Mouse (Mus musculus): ENCODE data around the gene Gm21818. TPM values are rescaled to one million over a fixed set of nuclear protein-coding genes. Genes with fewer than 3 reads are reported as not detected.

The Gm21818 gene
- not detected for polyA plus RNA-seq (2017; shearing (Covaris generic))

DNA sequence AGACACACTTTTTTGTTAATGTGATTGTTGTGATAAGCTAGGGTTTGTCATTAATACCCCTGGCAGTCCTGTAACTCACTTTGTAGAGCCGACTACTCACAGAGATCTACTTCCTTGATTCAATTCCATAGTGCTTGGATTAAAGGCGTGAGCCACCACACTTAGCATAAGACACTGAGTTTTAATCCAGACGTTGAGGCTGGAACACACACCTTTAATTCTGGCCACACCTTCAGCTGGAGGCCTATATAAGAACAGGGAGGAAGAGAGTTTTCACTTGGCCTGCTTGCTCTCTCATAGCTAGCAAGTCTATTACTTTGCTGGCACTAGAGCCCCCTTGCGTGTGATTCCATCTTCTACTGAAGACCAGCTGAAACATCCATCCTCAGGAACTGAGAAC is at the start of gene Gm21818:
Gene Gm21818, plus strand, starts transcription at position 301 of the 400 bp plus-strand sequence.

DNA sequence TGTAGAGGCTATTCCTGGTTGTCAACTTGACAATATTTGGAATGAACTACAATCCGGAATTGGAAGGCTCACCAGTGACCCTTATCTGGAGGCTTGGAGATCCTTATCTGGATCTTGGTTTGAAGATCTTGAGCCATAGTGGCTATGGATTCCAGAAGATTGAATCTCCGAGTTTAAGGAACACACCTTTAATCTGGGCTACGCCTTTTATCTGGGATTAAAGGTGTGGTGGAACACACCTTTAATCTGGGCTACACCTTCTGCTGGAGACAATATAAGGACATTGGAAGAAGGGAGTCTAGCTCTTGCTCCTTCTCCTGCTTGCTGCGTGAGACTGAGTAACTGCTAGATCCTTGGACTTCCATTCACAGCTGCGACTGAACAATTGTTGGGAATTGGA is 32.3 kb upstream of the Gm21818 start, which contains the start of gene Gm20767:
Gene Gm20767, plus strand, starts transcription at position 301 of the 400 bp plus-strand sequence.

GRCm38 (mm10) chr13:120215847-120216246 is 43.6 kb downstream of the Gm21818 start, which contains the start of gene Gm21762:
Gm21762 (minus strand) TSS chr13:120215947.

Other genes starting within 250 kb of the Gm21818 start
- gene Gm21761, start 243.2 kb upstream of the Gm21818 start, polyA plus RNA-seq (2017; shearing (Covaris generic)), result not detected
- gene B020031M17Rik, start 221.6 kb upstream of the Gm21818 start, polyA plus RNA-seq (2017; shearing (Covaris generic)), result not detected
- not detected for gene Gm36079, start 145.4 kb upstream of the Gm21818 start, polyA plus RNA-seq (2017; shearing (Covaris generic))
- not detected for gene Gm21188, start 120.2 kb upstream of the Gm21818 start, polyA plus RNA-seq (2017; shearing (Covaris generic))
- gene Gm20767, start 32.2 kb upstream of the Gm21818 start, polyA plus RNA-seq (2017; shearing (Covaris generic)), result not detected
- gene Gm21762, start 43.5 kb downstream of the Gm21818 start, polyA plus RNA-seq (2017; shearing (Covaris generic)), result not detected
- gene Gm21731, start 66.7 kb downstream of the Gm21818 start, polyA plus RNA-seq (2017; shearing (Covaris generic)), result not detected
- not detected for gene AF067061, start 90.7 kb downstream of the Gm21818 start, polyA plus RNA-seq (2017; shearing (Covaris generic))
- gene BC147527, start 128.0 kb downstream of the Gm21818 start, polyA plus RNA-seq (2017; shearing (Covaris generic)), result 11.0 TPM
- gene Tcstv3, start 144.4 kb downstream of the Gm21818 start, polyA plus RNA-seq (2017; shearing (Covaris generic)), result not detected